Mouse (Mus musculus): ENCODE results near the gene Sptlc2. TPM values are rescaled to one million over a fixed set of nuclear protein-coding genes. Genes with fewer than 3 reads are reported as not detected.
A peak's percentile ranks its signal among the peaks of the same experiment; 100 is the strongest.

Sptlc2 gene
- polyA plus RNA-seq, 1 experiment = 106 TPM

DNA sequence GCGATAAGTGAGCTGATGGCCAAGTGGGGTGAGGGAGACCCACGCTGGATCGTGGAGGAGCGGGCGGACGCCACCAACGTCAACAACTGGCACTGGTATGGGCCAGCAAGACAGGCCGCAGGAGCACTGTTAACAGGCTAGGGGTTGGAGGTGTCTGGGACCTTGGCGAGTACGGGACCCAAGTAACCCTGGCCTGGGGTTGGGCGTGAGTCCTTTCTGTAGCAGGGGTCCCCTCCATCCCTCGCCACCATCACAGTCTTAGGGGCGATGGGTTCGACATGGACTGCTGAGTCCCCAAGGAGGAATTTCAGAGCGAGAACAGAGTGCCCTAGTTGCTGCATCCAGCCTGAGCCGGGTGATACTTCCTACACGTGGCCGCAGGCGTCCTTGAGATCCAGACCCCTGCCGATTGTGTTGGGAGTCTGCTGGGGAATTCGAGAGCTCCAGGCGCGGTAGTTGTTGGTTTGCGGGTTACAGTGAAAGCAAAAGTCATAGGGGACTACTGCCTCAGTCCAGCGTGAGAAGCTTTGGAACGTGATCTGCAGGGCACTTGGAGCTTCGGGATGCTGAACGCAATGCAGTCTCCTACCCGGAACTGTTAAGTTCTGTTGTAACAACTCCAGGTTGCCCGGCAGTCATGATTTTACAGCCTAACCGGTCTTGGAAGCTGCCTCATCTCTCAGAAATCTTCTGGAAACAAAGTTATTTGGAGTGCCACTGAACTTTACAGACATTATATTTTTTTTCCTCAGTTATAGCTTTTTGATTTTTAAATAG lies 121.1 kb downstream of the Sptlc2 start:
- H3K4me1 ChIP-seq (ENCODE audit: control insufficient read depth, insufficient read depth, low read length) = no peaks in the 10 kb centered on the region
- TF ChIP-seq CTCF (IDR thresholded peaks at IDR 0.05; ENCODE audit: low read depth, low read length) (no peak), EP300 (IDR thresholded peaks at IDR 0.05; ENCODE audit: insufficient read depth, low read depth, low read length) (no peak), POLR2A (IDR thresholded peaks at IDR 0.05; ENCODE audit: insufficient read depth, low read length) (no peak)
- H3K27me3 ChIP-seq (ENCODE audit: control insufficient read depth, insufficient read depth, low read length, poor library complexity, severe bottlenecking) = no peaks in the 10 kb centered on the region
- H3K27ac ChIP-seq (ENCODE audit: insufficient read depth, low read length) = peak overlapping the region; percentile 3
- H3K4me3 ChIP-seq (ENCODE audit: low read depth, low read length) = peak overlapping the region; percentile 78
- peaks cover 35% of the 10 kb centered on the region for H3K36me3 ChIP-seq (ENCODE audit: control insufficient read depth, insufficient read depth, low read length, poor library complexity, severe bottlenecking)
- H3K9ac ChIP-seq (ENCODE audit: low read depth, poor library complexity, severe bottlenecking) = peak overlapping the region; percentile 55
- H3K9me3 ChIP-seq (replicated peaks; ENCODE audit: control insufficient read depth, insufficient read depth, low read length, poor library complexity, severe bottlenecking) = no peaks in the 10 kb centered on the region

DNA sequence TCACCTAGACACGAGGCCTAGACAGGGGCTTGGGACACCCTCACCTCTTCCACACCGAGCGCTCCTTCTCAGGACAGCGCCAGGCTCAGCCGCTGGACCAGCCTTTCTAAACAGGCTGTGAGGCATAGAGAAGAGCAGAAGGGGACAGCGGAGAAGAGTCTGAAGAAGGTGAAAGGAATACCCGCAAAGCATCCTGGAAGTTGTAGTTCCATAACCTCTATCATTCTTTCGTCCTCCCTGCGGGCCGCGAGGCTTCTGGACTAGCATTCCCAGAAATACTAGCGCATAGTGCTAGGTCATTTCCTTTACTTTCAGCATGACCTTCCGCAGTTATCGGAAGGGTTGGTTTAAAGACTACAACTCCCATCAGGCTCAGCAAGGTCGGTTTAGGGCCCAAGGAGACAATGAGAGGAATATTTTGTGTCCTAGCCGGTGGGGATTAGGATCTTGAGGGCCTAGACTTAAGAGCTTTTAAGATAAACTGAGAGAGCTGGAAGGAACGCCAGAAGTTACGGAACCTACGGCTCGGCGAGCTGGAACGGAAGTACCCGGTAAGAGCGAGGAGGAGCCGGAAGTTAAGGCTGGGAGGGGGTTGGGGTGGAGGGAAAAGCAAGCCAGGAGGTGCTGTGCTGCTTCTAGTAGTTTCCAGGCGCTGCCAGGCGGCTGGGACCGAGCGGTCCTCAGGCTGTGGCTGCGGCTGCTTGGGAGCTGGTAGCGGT lies 121.9 kb downstream of the Sptlc2 start, which contains the start of the genes Vipas39 and Ahsa1:
Gene Vipas39, minus strand, starts transcription at position 149 of the 719 bp plus-strand sequence.
Gene Ahsa1, plus strand, starts transcription at position 372 of the 719 bp plus-strand sequence.
- Histone ChIP-seq H3K4me3 (ENCODE audit: low read depth, low read length) (peak within 1 kb of the TSS; percentile 78), H3K27me3 (ENCODE audit: control insufficient read depth, insufficient read depth, low read length, poor library complexity, severe bottlenecking) (no peaks in the 10 kb centered on the region), H3K4me1 (ENCODE audit: control insufficient read depth, insufficient read depth, low read length) (no peaks in the 10 kb centered on the region), H3K27ac (ENCODE audit: insufficient read depth, low read length) (peak within 1 kb of the TSS; percentile 66), H3K9ac (ENCODE audit: low read depth, poor library complexity, severe bottlenecking) (peak within 1 kb of the TSS; percentile 55), H3K36me3 (ENCODE audit: control insufficient read depth, insufficient read depth, low read length, poor library complexity, severe bottlenecking) (peaks cover 28% of the 10 kb centered on the region), H3K9me3 (replicated peaks; ENCODE audit: control insufficient read depth, insufficient read depth, low read length, poor library complexity, severe bottlenecking) (no peaks in the 10 kb centered on the region)
- TF ChIP-seq CTCF (IDR thresholded peaks at IDR 0.05; ENCODE audit: low read depth, low read length) (no peak), EP300 (IDR thresholded peaks at IDR 0.05; ENCODE audit: insufficient read depth, low read depth, low read length) (no peak), POLR2A (IDR thresholded peaks at IDR 0.05; ENCODE audit: insufficient read depth, low read length) (peak; percentile 95)

DNA sequence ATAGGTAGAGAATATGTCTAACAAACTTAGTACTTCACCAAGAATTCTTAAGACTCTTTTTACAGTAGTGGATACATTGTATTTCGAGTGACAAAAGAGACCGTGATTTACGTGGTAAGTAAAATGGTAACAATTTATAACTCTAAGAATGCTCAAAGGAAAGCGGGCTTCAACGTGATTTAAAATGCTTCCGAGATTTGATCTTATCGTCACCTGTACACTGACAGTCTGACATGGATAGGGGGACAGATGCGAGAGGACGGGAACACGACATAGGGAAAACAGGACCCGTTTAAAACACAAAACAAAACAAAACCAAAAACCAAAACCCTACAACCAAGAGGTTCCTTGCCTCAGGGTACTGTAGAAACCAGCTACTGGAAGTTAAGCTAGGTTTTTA lies 122.7 kb downstream of the Sptlc2 start:
- Histone ChIP-seq H3K4me1 (ENCODE audit: control insufficient read depth, insufficient read depth, low read length) (no peaks in the 10 kb centered on the region), H3K27ac (ENCODE audit: insufficient read depth, low read length) (no peak overlapping the region), H3K9ac (ENCODE audit: low read depth, poor library complexity, severe bottlenecking) (peak overlapping the region; percentile 55), H3K36me3 (ENCODE audit: control insufficient read depth, insufficient read depth, low read length, poor library complexity, severe bottlenecking) (peaks cover 22% of the 10 kb centered on the region), H3K9me3 (replicated peaks; ENCODE audit: control insufficient read depth, insufficient read depth, low read length, poor library complexity, severe bottlenecking) (no peaks in the 10 kb centered on the region), H3K4me3 (ENCODE audit: low read depth, low read length) (peak overlapping the region; percentile 75), H3K27me3 (ENCODE audit: control insufficient read depth, insufficient read depth, low read length, poor library complexity, severe bottlenecking) (no peaks in the 10 kb centered on the region)
- TF ChIP-seq CTCF (IDR thresholded peaks at IDR 0.05; ENCODE audit: low read depth, low read length) (no peak), POLR2A (IDR thresholded peaks at IDR 0.05; ENCODE audit: insufficient read depth, low read length) (no peak), EP300 (IDR thresholded peaks at IDR 0.05; ENCODE audit: insufficient read depth, low read depth, low read length) (no peak)

DNA sequence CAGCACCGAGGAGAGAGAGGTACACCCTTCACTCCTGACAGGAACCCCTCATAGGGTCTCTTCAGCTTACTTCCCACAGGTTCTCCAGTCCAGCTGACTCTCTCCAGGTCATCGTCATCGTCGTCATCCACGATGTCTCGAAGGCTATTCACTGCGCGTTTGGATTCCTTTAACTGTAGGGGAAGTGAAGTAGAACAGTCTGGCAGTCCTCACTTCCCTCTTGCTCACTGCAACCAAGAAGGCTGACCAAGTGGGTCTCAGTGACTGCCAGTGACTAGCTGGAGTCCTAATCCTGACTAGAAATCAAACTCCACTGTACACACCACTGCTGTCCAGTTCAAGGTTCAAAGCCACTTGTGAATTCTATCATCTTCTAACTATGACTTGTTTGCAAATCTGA lies 127.6 kb downstream of the Sptlc2 start:
- Histone ChIP-seq H3K9me3 (replicated peaks; ENCODE audit: control insufficient read depth, insufficient read depth, low read length, poor library complexity, severe bottlenecking) (no peaks in the 10 kb centered on the region), H3K4me3 (ENCODE audit: low read depth, low read length) (no peak overlapping the region), H3K36me3 (ENCODE audit: control insufficient read depth, insufficient read depth, low read length, poor library complexity, severe bottlenecking) (peaks cover 17% of the 10 kb centered on the region), H3K9ac (ENCODE audit: low read depth, poor library complexity, severe bottlenecking) (no peak overlapping the region), H3K27ac (ENCODE audit: insufficient read depth, low read length) (no peak overlapping the region), H3K27me3 (ENCODE audit: control insufficient read depth, insufficient read depth, low read length, poor library complexity, severe bottlenecking) (no peaks in the 10 kb centered on the region), H3K4me1 (ENCODE audit: control insufficient read depth, insufficient read depth, low read length) (no peaks in the 10 kb centered on the region)
- TF ChIP-seq CTCF (IDR thresholded peaks at IDR 0.05; ENCODE audit: low read depth, low read length) (no peak), POLR2A (IDR thresholded peaks at IDR 0.05; ENCODE audit: insufficient read depth, low read length) (no peak), EP300 (IDR thresholded peaks at IDR 0.05; ENCODE audit: insufficient read depth, low read depth, low read length) (no peak)

DNA sequence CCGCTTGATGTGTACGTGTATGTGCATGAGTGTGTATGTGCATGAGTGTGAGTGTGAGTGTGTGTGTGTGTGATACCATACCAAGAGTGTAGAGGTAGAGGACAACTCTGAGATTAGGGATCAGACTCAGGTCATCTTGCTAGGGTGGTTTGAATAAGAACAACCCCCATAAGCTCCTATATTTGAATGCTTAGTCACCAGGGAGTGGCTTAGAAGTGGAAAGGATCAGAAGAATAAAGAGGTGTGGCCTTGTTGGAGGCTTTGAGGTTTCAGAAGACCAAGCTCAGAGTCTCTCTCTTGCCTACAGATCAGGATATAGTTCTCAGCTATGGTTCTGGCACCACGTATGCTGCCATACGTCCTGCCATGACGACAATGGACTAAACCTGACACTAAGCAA lies 131.5 kb downstream of the Sptlc2 start:
- H3K9ac ChIP-seq (ENCODE audit: low read depth, poor library complexity, severe bottlenecking) = no peak overlapping the region
- H3K27ac ChIP-seq (ENCODE audit: insufficient read depth, low read length) = no peak overlapping the region
- TF ChIP-seq CTCF (IDR thresholded peaks at IDR 0.05; ENCODE audit: low read depth, low read length) (no peak), POLR2A (IDR thresholded peaks at IDR 0.05; ENCODE audit: insufficient read depth, low read length) (no peak)
- H3K9me3 ChIP-seq (replicated peaks; ENCODE audit: control insufficient read depth, insufficient read depth, low read length, poor library complexity, severe bottlenecking) = no peaks in the 10 kb centered on the region
- H3K27me3 ChIP-seq (ENCODE audit: control insufficient read depth, insufficient read depth, low read length, poor library complexity, severe bottlenecking) = no peaks in the 10 kb centered on the region
- H3K36me3 ChIP-seq (ENCODE audit: control insufficient read depth, insufficient read depth, low read length, poor library complexity, severe bottlenecking) = peaks cover 21% of the 10 kb centered on the region
- no peak overlapping the region for H3K4me3 ChIP-seq (ENCODE audit: low read depth, low read length)
- no peaks in the 10 kb centered on the region for H3K4me1 ChIP-seq (ENCODE audit: control insufficient read depth, insufficient read depth, low read length)

Other genes with a start within 250 kb of the Sptlc2 start
- gene Gstz1, start 241.2 kb downstream of the Sptlc2 start, polyA plus RNA-seq (2011; ENCODE audit: insufficient read depth, insufficient read length, low read depth, missing spikeins) = 34.2 and 40.5 TPM in 2 replicates
- gene Pomt2, start 240.4 kb downstream of the Sptlc2 start, polyA plus RNA-seq (2011; ENCODE audit: insufficient read depth, insufficient read length, low read depth, missing spikeins) = 12.9 and 15.8 TPM in 2 replicates
- gene Samd15, start 188.6 kb downstream of the Sptlc2 start, polyA plus RNA-seq (2011; ENCODE audit: insufficient read depth, insufficient read length, low read depth, missing spikeins) = 0.44 TPM in 1 of 2 replicates, not detected in the other
- 13.0 and 13.4 TPM in 2 replicates for gene Tmed8, start 187.9 kb downstream of the Sptlc2 start, polyA plus RNA-seq (2011; ENCODE audit: insufficient read depth, insufficient read length, low read depth, missing spikeins)
- gene Noxred1, start 149.6 kb downstream of the Sptlc2 start, polyA plus RNA-seq (2011; ENCODE audit: insufficient read depth, insufficient read length, low read depth, missing spikeins) = 4.8 and 6.1 TPM in 2 replicates
- gene Vipas39, start 122.1 kb downstream of the Sptlc2 start, polyA plus RNA-seq (2011; ENCODE audit: insufficient read depth, insufficient read length, low read depth, missing spikeins) = 31.0 and 33.8 TPM in 2 replicates
- 195 and 198 TPM in 2 replicates for gene Ahsa1, start 121.9 kb downstream of the Sptlc2 start, polyA plus RNA-seq (2011; ENCODE audit: insufficient read depth, insufficient read length, low read depth, missing spikeins)
- gene Ism2, start 88.7 kb downstream of the Sptlc2 start, polyA plus RNA-seq (2011; ENCODE audit: insufficient read depth, insufficient read length, low read depth, missing spikeins) = 5.5 and 5.9 TPM in 2 replicates
- 137 and 150 TPM in 2 replicates for gene Slirp, start 55.5 kb upstream of the Sptlc2 start, polyA plus RNA-seq (2011; ENCODE audit: insufficient read depth, insufficient read length, low read depth, missing spikeins)
- 62.5 and 64.5 TPM in 2 replicates for gene Alkbh1, start 55.7 kb upstream of the Sptlc2 start, polyA plus RNA-seq (2011; ENCODE audit: insufficient read depth, insufficient read length, low read depth, missing spikeins)
- gene Snw1, start 83.9 kb upstream of the Sptlc2 start, polyA plus RNA-seq (2011; ENCODE audit: insufficient read depth, insufficient read length, low read depth, missing spikeins) = 95.4 and 105 TPM in 2 replicates
- gene Gm5788, start 106.4 kb upstream of the Sptlc2 start, polyA plus RNA-seq (2011; ENCODE audit: insufficient read depth, insufficient read length, low read depth, missing spikeins) = not detected in 2 replicates
- not detected in 2 replicates for gene Gm8300, start 126.0 kb upstream of the Sptlc2 start, polyA plus RNA-seq (2011; ENCODE audit: insufficient read depth, insufficient read length, low read depth, missing spikeins)
- gene Oog1, start 214.3 kb upstream of the Sptlc2 start, polyA plus RNA-seq (2011; ENCODE audit: insufficient read depth, insufficient read length, low read depth, missing spikeins) = not detected in 2 replicates
- gene Gm4027, start 230.5 kb upstream of the Sptlc2 start, polyA plus RNA-seq (2011; ENCODE audit: insufficient read depth, insufficient read length, low read depth, missing spikeins) = not detected in 2 replicates